Mouse (Mus musculus) T-cell, adult 66 days (primary cell): Measurements from ENCODE around the gene Cdh15. TPM values are rescaled to one million over a fixed set of nuclear protein-coding genes. Genes with fewer than 3 reads are reported as not detected.

Experiments used
- total RNA-seq, 2 experiments: library from RNA; stranded (reverse); gene quantifications; 3 replicates in 1 of 2; 4 replicates in 1 of 2; pipeline ENCODE4 v1.2.4; 2023

Gene Cdh15
- under 1 TPM in 1 of 2 experiments, not detected in 1; 0.20 TPM for total RNA-seq

DNA sequence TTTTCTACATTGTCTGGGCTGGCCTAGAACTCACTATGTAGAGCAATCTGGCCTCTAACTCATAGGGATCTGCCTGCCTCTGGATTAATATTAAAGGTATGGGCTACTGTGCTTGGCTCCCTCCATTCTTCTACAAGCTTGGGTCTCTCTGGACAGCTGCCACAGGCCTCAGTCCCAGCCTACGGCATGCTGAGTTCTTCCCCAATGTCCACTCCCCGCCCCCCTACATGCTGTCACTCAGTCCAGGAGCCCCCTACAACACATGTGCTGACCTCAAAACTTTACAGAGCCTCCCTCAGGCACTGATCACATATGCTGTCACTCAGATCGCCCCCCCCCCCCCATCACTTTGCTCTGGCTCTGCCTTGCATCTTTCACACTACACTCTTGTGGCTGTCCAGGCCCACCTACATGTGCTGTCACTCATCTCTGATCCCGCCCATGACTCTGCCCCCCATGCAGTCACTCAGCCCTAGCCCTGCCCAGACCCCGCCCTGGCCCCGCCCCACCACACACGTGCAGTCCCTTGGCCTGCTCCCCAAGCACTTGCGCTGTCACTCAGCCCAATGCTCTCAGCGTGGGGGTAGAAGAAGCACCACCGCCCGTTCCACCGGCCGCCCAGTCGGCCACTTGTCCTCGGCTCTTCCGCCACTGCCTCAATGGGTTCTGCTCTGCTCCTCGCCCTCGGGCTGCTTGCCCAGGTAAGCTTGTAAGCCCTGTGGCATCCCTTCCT lies at the start of gene Cdh15:
Cdh15 (plus strand) TSS at position 138 of the 733 bp plus-strand sequence.

Other genes starting within 250 kb of the Cdh15 start
- gene Galns, start 236.5 kb upstream of the Cdh15 start, total RNA-seq = 10 to 100 TPM; 10.7 to 11.5 TPM
- 10 to 100 TPM; 39.9 to 44.3 TPM for gene Trappc2l, start 236.3 kb upstream of the Cdh15 start, total RNA-seq
- gene Pabpn1l, start 225.2 kb upstream of the Cdh15 start, total RNA-seq = not detected
- gene Cbfa2t3, start 148.9 kb upstream of the Cdh15 start, total RNA-seq = 1 to 10 TPM; 2.8 to 4.6 TPM
- 10 to 100 TPM; 11.2 to 11.9 TPM for gene Acsf3, start 72.5 kb upstream of the Cdh15 start, total RNA-seq
- gene Ankrd11, start 194.3 kb downstream of the Cdh15 start, total RNA-seq = 100 to 1,000 TPM; 315 to 332 TPM
- gene Spg7, start 215.0 kb downstream of the Cdh15 start, total RNA-seq = 10 to 100 TPM; 64.1 to 68.2 TPM